Mouse (Mus musculus) olfactory bulb, adult 2 months (tissue): ENCODE data around the gene Strip2. TPM values are rescaled to one million over a fixed set of nuclear protein-coding genes. Genes with fewer than 3 reads are reported as not detected.

ENCODE experiments used
- H3K27ac ChIP-seq: fragments of 200-500 bp; 2 replicates; pipeline ENCODE4 v1.5.1; 2012; ENCODE audit warnings: low read depth, low read length; ENCODE audit not compliant: insufficient read depth
- H3K4me1 ChIP-seq: fragments of 200-500 bp; 2 replicates; pipeline ENCODE4 v1.6.1; 2012; ENCODE audit warnings: low read length; ENCODE audit not compliant: control insufficient read depth, insufficient read depth
- H3K4me3 ChIP-seq: fragments of 200-500 bp; 2 replicates; pipeline ENCODE4 v1.5.1; 2012; ENCODE audit warnings: mild to moderate bottlenecking, low read depth, low read length, moderate library complexity; ENCODE audit not compliant: insufficient read depth
- CTCF ChIP-seq: fragments of 200-500 bp; IDR thresholded peaks from 2 replicates; pipeline ENCODE4 v1.5.1; 2012; ENCODE audit warnings: low read depth, mild to moderate bottlenecking, low read length, moderate library complexity; ENCODE audit not compliant: insufficient read depth
- POLR2A ChIP-seq: fragments of 200-500 bp; IDR thresholded peaks from 2 replicates; pipeline ENCODE4 v1.6.1; 2012; ENCODE audit warnings: mild to moderate bottlenecking, low read depth, low read length, moderate library complexity; ENCODE audit not compliant: insufficient read depth
- WGBS: fragments of 180-500 bp; shearing (Covaris S2); methylation state at CpG from one replicate; pipeline ENCODE4 v1.1.7; 2018; 5-methylcytosine and 5-hydroxymethylcytosine counted together
- polyA plus RNA-seq: library from polyadenylated mRNA; stranded (reverse); fragments of >200 nt; gene quantifications from 2 replicates; pipeline ENCODE4 v1.2.4, GENCODE M21; 2012; ENCODE audit warnings: low replicate concordance; ENCODE audit not compliant: missing spikeins, insufficient read depth, insufficient read length

The Strip2 gene
- polyA plus RNA-seq, 1 experiment = not detected

DNA sequence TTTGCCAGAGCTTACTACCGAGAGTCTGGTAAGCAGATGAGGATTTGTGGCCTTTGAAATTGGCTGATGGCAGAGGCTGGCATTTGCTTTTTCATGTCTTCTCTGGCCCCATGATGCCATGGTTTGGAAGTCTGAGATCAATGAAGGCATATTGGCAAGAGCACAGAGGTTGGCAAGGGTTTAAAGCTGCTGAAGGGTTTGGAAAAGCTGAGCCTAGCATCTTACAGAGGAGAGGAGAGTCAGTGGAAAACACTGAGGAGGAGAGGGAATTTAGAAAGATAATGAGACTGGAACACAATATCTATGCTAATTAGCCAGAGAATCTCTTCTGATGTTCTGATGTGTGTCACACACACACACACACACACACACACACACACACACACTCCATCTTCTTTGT, 27.7 kb downstream of the Strip2 start:
- Histone ChIP-seq H3K4me3 (no peak overlapping the region), H3K27ac (no peak overlapping the region), H3K4me1 (no peaks in the 10 kb centered on the region)
- TF ChIP-seq CTCF = no peak
- TF ChIP-seq POLR2A = no peak
- 55% methylated on average over 1 of the region's 1 CpGs for WGBS

- 58% methylated on average over 2 of the region's 2 CpGs for WGBS
- Histone ChIP-seq H3K4me3 (no peak overlapping the region), H3K4me1 (no peaks in the 10 kb centered on the region), H3K27ac (no peak overlapping the region)
- TF ChIP-seq POLR2A (no peak), CTCF (no peak)
Measured at GRCm38 (mm10) chr6:29946568-29946967, 29.8 kb downstream of the Strip2 start.

DNA sequence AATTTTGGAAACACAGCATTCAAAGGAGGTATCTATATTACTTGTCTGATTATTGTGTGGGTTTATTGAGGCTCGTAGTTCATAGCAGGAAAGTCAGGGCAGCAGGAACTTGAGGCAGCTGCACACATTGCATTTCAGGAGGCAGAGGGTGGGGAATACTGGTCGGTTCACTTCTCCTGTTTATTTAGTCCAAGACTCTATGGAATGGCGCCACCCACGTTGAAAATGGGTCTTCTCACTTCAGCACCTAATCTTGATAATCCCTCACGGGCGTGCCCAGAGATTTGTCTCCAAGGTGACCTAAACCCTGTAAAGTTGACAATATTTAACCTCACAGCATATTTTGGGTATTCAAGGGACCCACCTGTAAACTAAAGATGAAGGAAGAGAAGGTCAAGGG, 31.0 kb downstream of the Strip2 start:
- no peak overlapping the region for H3K4me3 ChIP-seq
- no peak for TF ChIP-seq POLR2A
- TF ChIP-seq CTCF = no peak
- no peak overlapping the region for H3K27ac ChIP-seq
- no peaks in the 10 kb centered on the region for H3K4me1 ChIP-seq
- 82% methylated on average over 6 of the region's 6 CpGs for WGBS

DNA sequence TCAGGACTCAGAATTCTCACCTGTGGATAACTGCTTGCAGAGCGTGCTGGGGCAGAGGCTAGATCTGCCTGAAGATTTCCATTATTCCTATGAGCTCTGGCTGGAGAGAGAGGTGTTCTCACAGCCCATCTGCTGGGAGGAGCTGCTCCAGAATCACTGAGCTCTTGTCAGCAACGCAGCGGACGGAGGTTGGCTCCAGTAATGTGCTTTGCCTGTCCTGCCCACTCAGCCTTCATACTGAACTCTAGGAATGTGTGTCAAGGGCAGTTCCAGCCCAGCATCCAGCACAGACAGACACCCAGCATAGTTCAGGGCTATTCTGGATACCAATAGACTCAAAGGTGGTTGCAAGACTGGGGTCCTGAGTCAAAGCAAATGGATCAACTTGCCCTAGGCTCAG, 39.9 kb downstream of the Strip2 start:
- TF ChIP-seq CTCF (no peak), POLR2A (no peak)
- WGBS = 89% methylated on average over 4 of the region's 4 CpGs
- no peak overlapping the region for H3K4me3 ChIP-seq
- H3K27ac ChIP-seq = no peak overlapping the region
- no peaks in the 10 kb centered on the region for H3K4me1 ChIP-seq

DNA sequence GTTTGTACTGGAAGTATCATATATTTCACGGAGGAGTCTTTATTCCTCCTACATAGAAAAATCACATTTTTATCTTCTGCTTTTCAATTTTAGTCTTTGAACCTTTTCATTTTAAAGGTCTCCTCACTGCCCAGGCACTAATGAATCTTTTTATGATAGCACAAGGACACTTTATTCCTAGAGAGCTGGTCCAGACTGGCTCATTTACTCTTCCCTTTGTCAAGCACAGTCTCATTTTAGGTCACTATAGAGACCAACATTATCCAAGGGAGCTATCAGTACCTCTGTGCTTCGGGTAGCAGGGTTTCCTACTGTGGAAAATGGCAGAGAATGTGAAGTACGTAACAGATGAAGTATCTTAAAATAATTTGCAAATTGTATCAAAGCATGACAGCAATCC, 41.9 kb downstream of the Strip2 start:
- no peaks in the 10 kb centered on the region for H3K4me1 ChIP-seq
- H3K4me3 ChIP-seq = no peak overlapping the region
- 75% methylated on average over 3 of the region's 3 CpGs for WGBS
- no peak overlapping the region for H3K27ac ChIP-seq
- TF ChIP-seq POLR2A (no peak), CTCF (no peak)

GRCm38 (mm10) chr6:29961081-29961480, 44.3 kb downstream of the Strip2 start:
- TF ChIP-seq POLR2A (no peak), CTCF (no peak)
- Histone ChIP-seq H3K4me1 (no peaks in the 10 kb centered on the region), H3K4me3 (no peak overlapping the region), H3K27ac (no peak overlapping the region)
- 87% methylated on average over 6 of the region's 6 CpGs for WGBS

- no peak for TF ChIP-seq CTCF
- Histone ChIP-seq H3K4me3 (no peak overlapping the region), H3K4me1 (peaks cover 3% of the 10 kb centered on the region), H3K27ac (no peak overlapping the region)
- 61% methylated on average over 7 of the region's 7 CpGs for WGBS
Measured at GRCm38 (mm10) chr6:29967917-29968316, 51.1 kb downstream of the Strip2 start.

DNA sequence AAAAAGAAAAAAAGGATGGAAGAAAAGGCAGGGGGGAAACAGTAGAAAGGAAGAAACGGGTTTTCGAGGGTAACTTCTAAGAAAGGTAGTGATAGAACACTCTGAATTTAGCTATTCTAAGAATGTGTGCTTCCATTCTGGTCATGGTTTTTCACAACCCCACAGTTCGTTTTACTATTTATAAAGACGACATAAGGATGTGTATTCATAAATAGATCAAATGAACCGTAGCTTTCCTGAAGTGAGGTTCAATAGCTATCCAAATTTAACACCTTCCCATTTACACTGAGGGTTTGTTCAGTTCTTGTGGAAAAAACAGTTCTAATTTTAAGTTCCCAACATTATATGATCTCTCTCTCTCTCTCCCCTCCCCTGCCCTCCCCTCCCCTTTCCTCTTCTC, 56.5 kb downstream of the Strip2 start:
- Histone ChIP-seq H3K4me3 (no peak overlapping the region), H3K4me1 (no peaks in the 10 kb centered on the region), H3K27ac (no peak overlapping the region)
- no peak for TF ChIP-seq CTCF
- no peak for TF ChIP-seq POLR2A
- WGBS = 40% methylated on average over 5 of the region's 5 CpGs

GRCm38 (mm10) chr6:29974836-29975235, 58.0 kb downstream of the Strip2 start:
- WGBS = 71% methylated on average over 8 of the region's 8 CpGs
- Histone ChIP-seq H3K27ac (no peak overlapping the region), H3K4me3 (no peak overlapping the region), H3K4me1 (no peaks in the 10 kb centered on the region)
- TF ChIP-seq POLR2A = no peak
- TF ChIP-seq CTCF = no peak

GRCm38 (mm10) chr6:29980461-29980860, 63.6 kb downstream of the Strip2 start:
- Histone ChIP-seq H3K4me3 (no peak overlapping the region), H3K27ac (no peak overlapping the region), H3K4me1 (peaks cover 6% of the 10 kb centered on the region; the same call in 1 of the 2 replicates)
- TF ChIP-seq CTCF (no peak), POLR2A (no peak)
- WGBS = 75% methylated on average over 6 of the region's 6 CpGs

- H3K27ac ChIP-seq = no peak overlapping the region
- H3K4me3 ChIP-seq = no peak overlapping the region
- peaks cover 7% of the 10 kb centered on the region; the same call in 1 of the 2 replicates for H3K4me1 ChIP-seq
- TF ChIP-seq CTCF (no peak), POLR2A (no peak)
Measured at GRCm38 (mm10) chr6:29981797-29982196, 65.0 kb downstream of the Strip2 start.
